Mouse (Mus musculus): ENCODE data around the gene Arhgef28. TPM values are rescaled to one million over a fixed set of nuclear protein-coding genes. Genes with fewer than 3 reads are reported as not detected.
"Not testable (repeated sequence)": the region's sequence is repeated elsewhere in the genome, so short reads cannot be mapped to it uniquely, and the experiment has no call there.

The Arhgef28 gene
- polyA plus RNA-seq, 1 experiment from 2014 or later, result 10.7 TPM

DNA sequence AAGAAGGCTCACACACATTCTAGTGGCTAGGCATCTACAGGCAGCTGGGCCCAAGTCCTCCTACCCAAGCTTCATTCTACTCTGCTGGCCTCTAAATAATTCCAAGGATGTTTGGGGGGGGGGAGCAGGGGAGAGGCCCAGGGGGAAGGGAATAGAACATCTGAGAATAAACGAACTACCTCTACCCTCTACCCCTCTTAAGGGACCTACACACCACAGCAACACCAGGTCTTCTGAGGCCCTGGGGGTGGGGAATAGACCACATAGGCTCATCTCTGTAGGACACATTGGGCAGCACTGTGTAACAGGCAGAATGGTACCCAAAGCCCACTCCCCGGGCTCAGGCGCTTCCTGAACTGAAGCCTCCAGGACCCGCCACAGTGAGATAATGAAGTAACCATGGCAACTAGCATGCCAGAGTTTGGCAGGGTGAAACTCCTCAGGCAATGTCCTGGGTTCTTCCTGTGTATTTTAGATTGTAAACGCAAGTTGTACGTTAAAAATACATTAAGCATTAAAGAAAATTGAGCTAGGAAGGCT lies 177.5 kb downstream of the Arhgef28 start:
- ATAC-seq (replicated peaks; ENCODE audit: insufficient number of reproducible peaks, insufficient read depth, low FRiP score, low read depth), result no peak
- H3K4me1 ChIP-seq (replicated peaks), result peaks cover 16% of the 10 kb centered on the region
- H3K4me2 ChIP-seq, result no peak overlapping the region
- H3K36me3 ChIP-seq, result no peaks in the 10 kb centered on the region
- WGBS, result 45% methylated on average over 6 of the region's 6 CpGs
- no peak overlapping the region for H3K27ac ChIP-seq
- H3K9me3 ChIP-seq (replicated peaks), result no peaks in the 10 kb centered on the region
- H3K9ac ChIP-seq, result no peak overlapping the region
- no peaks in the 10 kb centered on the region for H3K27me3 ChIP-seq
- no peak overlapping the region for H3K4me3 ChIP-seq

DNA sequence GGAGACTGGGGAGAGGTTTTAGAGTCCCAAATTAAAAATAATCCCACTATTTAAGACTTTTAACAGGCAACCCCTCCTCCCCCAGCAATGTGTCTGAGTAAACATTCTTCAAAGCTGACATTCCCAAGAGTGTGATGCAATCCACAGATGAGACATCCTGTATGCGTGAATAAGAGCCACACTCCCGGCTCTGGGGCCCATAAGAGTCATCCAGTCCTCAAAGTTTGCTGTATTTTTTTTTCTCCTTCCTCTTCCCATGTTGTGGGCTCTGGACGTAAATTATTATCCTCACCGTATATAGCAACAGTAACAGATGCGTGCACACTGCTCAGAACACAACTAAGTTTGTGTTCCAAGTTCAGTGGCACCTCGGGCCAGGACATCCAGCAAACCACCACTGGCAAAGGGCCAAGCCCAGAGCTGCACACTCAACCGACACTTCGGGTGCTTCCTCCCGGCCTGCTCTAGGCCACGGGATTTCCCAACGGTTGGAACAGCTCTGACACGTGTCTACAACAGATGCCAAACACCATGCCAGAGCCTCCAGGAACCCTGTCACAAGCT lies 178.5 kb downstream of the Arhgef28 start:
- no peak overlapping the region for H3K4me3 ChIP-seq
- ATAC-seq (replicated peaks; ENCODE audit: insufficient number of reproducible peaks, insufficient read depth, low FRiP score, low read depth), result no peak; the same call in 1 of the 2 replicates
- no peaks in the 10 kb centered on the region for H3K36me3 ChIP-seq
- H3K4me1 ChIP-seq (replicated peaks), result peaks cover 16% of the 10 kb centered on the region
- WGBS, result 38% methylated on average over 12 of the region's 12 CpGs
- H3K9me3 ChIP-seq (replicated peaks), result no peaks in the 10 kb centered on the region
- no peak overlapping the region for H3K9ac ChIP-seq
- H3K4me2 ChIP-seq, result no peak overlapping the region
- H3K27ac ChIP-seq, result peak overlapping the region; percentile 16
- H3K27me3 ChIP-seq, result no peaks in the 10 kb centered on the region

DNA sequence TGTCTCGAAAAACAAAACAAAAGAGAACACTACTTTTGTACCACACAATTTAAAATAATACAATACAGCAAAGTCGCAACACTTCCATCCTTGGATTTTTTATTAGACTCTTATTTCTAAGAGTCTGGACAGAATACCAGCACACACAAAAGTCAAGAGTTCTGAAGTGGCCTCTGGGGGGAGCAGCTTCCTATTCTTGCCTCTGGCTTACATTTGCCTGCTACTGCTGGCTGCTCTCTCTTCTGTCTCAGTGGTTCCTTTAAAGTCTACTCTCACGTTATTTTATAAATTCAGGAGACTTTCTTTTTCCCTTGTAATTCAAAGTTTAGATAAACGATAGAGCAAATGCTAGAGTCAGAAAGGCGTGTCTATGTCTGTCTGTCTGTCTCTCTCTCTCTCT lies 179.1 kb downstream of the Arhgef28 start:
- ATAC-seq (replicated peaks; ENCODE audit: insufficient number of reproducible peaks, insufficient read depth, low FRiP score, low read depth), result no peak
- Histone ChIP-seq H3K4me2 (no peak overlapping the region), H3K36me3 (no peaks in the 10 kb centered on the region), H3K9me3 (replicated peaks) (no peaks in the 10 kb centered on the region), H3K27me3 (no peaks in the 10 kb centered on the region), H3K4me3 (no peak overlapping the region), H3K27ac (peak overlapping the region; percentile 16; the same call in 1 of the 2 replicates), H3K9ac (no peak overlapping the region), H3K4me1 (replicated peaks) (peaks cover 16% of the 10 kb centered on the region)
- WGBS, result 66% methylated on average over 5 of the region's 5 CpGs

DNA sequence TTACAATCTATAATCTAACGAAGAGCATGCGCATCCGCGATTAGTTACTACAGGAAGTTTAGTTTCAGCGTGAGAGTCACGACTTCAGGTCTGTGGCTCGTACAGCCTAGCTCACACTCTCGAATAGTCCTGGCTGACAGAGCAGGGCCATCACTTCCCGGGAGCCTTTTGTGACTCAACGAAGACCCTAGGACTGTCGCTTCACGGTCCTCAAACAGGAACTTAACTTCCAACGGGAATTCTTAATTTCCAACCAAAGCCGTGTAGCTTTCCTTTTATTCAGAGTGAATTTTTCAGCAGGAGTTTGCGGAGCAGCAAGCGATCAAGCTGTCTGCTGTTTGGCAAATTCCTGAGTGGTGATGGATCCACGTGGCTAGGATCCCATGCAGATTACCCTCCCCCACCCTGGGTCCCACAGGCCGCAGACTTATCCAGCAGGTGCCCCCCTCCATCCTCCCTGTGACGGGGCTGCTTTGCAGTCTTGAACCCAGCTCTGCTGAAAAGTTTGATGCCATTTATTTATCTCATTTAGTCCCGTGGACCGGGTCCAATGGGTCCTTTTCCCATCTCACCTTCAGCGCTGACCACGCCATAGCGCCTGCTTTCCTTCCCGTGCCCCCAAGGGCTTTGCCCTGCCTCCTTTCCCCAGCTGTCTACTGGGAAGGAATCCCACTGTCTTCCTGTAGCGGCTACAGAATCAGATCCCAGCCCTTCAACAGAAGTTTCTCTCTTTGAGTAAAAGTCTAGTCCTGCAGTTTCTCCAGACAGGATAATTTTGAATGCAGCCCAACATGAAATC lies 180.3 kb downstream of the Arhgef28 start:
- Histone ChIP-seq H3K4me3 (no peak overlapping the region), H3K4me1 (replicated peaks) (peaks cover 12% of the 10 kb centered on the region), H3K27me3 (no peaks in the 10 kb centered on the region), H3K27ac (peak overlapping the region; percentile 19; the same call in 1 of the 2 replicates), H3K9ac (no peak overlapping the region), H3K9me3 (replicated peaks) (no peaks in the 10 kb centered on the region), H3K4me2 (peak overlapping the region; percentile 36), H3K36me3 (no peaks in the 10 kb centered on the region)
- ATAC-seq (replicated peaks; ENCODE audit: insufficient number of reproducible peaks, insufficient read depth, low FRiP score, low read depth), result no peak
- 61% methylated on average over 26 of the region's 26 CpGs for WGBS

DNA sequence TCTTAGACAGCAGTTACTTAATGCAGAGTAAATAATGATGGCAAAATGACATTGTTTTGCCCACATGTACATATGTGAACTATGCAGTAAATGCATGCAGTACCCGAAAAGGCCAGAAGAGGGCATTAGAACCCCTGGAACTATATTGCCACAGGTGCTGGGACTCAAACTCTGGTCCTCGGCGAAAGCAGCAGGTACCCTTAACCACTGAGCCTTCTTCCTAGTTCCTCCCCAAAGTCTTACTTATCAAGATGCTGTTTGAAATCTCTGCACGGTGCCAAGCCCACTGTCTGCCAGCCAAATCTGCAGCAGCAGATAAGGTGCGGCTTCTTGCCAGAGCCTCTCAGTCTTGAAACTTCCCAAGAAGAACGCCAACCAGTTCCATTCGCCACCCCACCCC lies 181.1 kb downstream of the Arhgef28 start:
- no peaks in the 10 kb centered on the region for H3K36me3 ChIP-seq
- no peak overlapping the region for H3K4me3 ChIP-seq
- no peak overlapping the region for H3K27ac ChIP-seq
- H3K27me3 ChIP-seq, result no peaks in the 10 kb centered on the region
- H3K9ac ChIP-seq, result no peak overlapping the region
- WGBS, result 73% methylated on average over 7 of the region's 7 CpGs
- peaks cover 12% of the 10 kb centered on the region for H3K4me1 ChIP-seq (replicated peaks)
- ATAC-seq (replicated peaks; ENCODE audit: insufficient number of reproducible peaks, insufficient read depth, low FRiP score, low read depth), result no peak
- H3K4me2 ChIP-seq, result no peak overlapping the region; the same call in 1 of the 2 replicates
- no peaks in the 10 kb centered on the region for H3K9me3 ChIP-seq (replicated peaks)

DNA sequence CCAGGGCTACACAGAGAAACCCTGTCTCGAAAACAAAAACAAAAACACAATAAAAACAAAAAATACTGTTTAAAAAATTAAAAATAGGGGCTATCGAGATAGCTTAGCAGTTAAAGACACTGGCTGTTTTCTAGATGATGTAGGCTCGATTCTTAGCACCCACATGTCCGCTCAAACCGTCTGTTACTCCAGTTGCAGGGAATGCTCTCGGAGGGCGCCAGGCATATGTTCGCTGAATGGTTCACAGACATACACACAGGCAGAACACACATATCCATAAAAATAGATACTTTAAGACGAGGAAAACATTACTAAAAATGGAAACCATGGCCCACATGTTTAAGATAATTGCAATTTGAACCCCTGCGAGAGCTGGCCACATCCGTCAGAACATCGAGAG lies 181.6 kb downstream of the Arhgef28 start:
- H3K4me3 ChIP-seq, result no peak overlapping the region
- H3K27ac ChIP-seq, result no peak overlapping the region
- ATAC-seq (replicated peaks; ENCODE audit: insufficient number of reproducible peaks, insufficient read depth, low FRiP score, low read depth), result no peak
- 86% methylated on average over 12 of the region's 12 CpGs for WGBS
- H3K36me3 ChIP-seq, result no peaks in the 10 kb centered on the region
- H3K27me3 ChIP-seq, result no peaks in the 10 kb centered on the region
- H3K9ac ChIP-seq, result no peak overlapping the region
- peaks cover 12% of the 10 kb centered on the region for H3K4me1 ChIP-seq (replicated peaks)
- H3K9me3 ChIP-seq (replicated peaks), result no peaks in the 10 kb centered on the region
- H3K4me2 ChIP-seq, result no peak overlapping the region

DNA sequence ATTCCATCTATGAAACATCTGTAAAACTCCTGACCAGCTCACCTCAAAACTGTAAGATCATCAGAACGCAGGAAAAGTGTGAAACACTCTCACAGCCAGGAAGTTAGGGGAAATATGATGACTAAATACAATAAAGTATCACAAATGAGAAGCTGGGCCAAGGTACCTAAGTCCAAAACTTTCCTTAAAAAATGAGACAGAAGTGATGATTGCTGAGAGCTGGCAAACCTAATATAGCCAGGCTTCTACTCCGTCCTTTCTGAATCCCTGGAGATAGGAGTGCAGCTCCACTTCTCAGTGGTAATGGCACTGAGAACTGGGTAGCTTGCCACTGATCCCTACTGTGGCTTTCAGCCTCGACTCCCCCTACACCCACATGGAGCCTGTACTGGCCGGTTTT lies 184.3 kb downstream of the Arhgef28 start:
- 69% methylated on average over 4 of the region's 4 CpGs for WGBS
- H3K27me3 ChIP-seq, result no peaks in the 10 kb centered on the region
- no peaks in the 10 kb centered on the region for H3K9me3 ChIP-seq (replicated peaks)
- H3K4me1 ChIP-seq (replicated peaks), result no peaks in the 10 kb centered on the region; the same call in 1 of the 2 replicates
- no peaks in the 10 kb centered on the region for H3K36me3 ChIP-seq
- no peak overlapping the region for H3K4me2 ChIP-seq
- ATAC-seq (replicated peaks; ENCODE audit: insufficient number of reproducible peaks, insufficient read depth, low FRiP score, low read depth), result no peak
- H3K27ac ChIP-seq, result no peak overlapping the region
- H3K9ac ChIP-seq, result no peak overlapping the region
- no peak overlapping the region for H3K4me3 ChIP-seq

DNA sequence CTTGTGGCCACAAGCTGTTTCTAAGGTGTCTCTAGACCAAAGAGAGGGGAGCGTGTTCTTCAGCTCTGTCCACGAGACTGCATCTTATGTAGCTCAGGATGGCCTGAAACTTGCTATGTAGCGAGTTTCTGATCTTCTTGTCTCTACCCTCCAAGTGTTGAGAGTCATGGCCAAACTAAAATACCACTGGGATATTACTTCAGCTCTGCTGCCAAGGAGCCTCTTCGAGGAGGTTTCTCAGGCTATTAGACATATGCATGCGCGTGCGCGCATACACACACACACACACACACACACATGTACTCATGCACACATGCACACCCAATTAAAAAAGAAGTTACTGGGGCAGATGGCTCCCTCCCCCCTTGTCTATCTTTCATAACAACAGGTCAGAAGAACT lies 187.4 kb downstream of the Arhgef28 start:
- not testable (repeated sequence) for H3K4me2 ChIP-seq; H3K4me1 ChIP-seq (replicated peaks); ATAC-seq (replicated peaks; ENCODE audit: insufficient number of reproducible peaks, insufficient read depth, low FRiP score, low read depth); H3K27ac ChIP-seq; H3K27me3 ChIP-seq; H3K4me3 ChIP-seq; H3K9ac ChIP-seq; H3K9me3 ChIP-seq (replicated peaks); H3K36me3 ChIP-seq
- WGBS, result 93% methylated on average over 8 of the region's 8 CpGs

DNA sequence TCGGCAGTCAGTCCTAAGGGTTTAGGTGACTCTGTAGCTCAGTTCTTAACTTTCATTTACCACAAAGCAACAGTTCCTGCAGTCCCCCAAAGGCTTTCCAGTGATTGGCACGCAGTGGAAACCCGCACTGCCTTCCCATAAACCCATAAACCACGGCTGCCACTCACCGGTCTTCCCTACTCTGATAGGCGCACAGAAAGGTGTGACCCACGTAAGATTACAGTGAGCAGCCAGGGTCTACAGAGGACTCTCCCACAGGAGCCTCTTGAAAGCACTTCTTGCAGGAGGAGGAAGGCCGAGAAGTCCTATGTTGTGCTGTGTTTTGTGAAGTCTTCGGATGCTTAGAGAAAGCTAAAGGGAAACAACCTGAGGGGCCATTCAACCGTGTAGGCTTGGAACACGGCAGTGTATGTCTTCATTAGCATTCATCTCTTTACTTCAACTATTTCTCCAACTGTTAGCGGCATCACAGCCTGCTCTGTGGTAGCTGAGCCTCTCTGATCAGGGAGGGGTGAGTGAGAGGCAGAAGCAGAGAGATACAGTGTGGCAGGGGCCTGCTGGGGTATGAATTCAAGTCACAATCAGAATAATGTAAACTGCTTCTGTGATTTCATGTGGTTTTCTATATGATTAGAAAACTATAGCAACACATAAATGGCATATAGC lies 189.2 kb downstream of the Arhgef28 start:
- 27% methylated on average over 12 of the region's 12 CpGs for WGBS
- no peaks in the 10 kb centered on the region for H3K36me3 ChIP-seq
- H3K4me2 ChIP-seq, result peak overlapping the region; percentile 86
- H3K27ac ChIP-seq, result no peak overlapping the region
- H3K9ac ChIP-seq, result no peak overlapping the region
- no peaks in the 10 kb centered on the region for H3K9me3 ChIP-seq (replicated peaks)
- ATAC-seq (replicated peaks; ENCODE audit: insufficient number of reproducible peaks, insufficient read depth, low FRiP score, low read depth), result no peak
- H3K27me3 ChIP-seq, result 0 out of 2 replicates have a peak, but pooled peaks cover 7% of the 10 kb centered on the region
- H3K4me1 ChIP-seq (replicated peaks), result peaks cover 11% of the 10 kb centered on the region
- peak overlapping the region; percentile 49 for H3K4me3 ChIP-seq

DNA sequence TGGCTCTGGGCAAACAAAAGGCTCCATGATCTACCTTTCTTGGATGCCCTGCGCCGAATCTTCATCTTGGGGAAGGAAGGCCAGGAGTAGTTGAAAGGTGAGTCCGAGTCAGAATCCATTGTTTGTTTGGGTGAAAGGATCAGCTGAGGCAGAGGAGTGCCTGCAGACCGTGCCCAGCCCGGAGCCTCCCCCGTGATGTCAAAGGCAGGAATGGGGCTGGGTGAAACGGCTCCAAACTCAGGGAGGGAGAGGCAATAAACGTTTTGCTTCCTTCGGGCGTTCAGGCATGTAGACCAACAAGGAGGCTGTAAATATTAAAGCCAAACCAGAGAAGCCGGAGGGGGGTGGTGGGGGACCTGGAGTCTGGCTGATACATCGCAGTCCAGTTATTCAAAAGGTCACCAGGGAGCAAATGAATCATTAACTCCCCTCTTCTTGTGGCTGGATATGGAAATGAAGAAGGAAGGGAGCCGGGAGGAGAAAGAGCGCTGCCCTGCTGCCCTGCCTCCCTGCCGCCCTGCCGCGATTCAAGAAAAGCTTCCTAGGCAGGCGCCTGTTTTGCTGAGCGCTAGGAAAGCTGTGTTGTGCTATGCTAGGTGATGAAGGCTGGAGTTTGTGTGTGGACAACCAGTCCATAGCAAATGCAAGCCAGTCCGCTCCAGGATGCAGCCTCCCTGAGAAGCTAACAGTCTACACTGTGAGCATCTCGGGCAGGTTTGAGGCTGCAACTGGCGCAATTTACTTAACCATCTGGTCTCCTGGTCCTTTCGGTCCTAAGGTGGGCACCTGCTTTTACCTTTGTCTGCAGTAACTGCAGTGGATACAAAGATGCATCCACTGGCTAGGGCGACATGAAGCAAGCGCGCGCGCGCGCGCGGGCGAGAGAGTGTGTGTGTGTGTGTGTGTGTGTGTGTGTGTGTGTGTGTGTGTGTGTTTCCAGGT lies 190.0 kb downstream of the Arhgef28 start:
- 0 out of 2 replicates have a peak, but pooled peaks cover 7% of the 10 kb centered on the region for H3K27me3 ChIP-seq
- H3K4me1 ChIP-seq (replicated peaks), result peaks cover 11% of the 10 kb centered on the region
- WGBS, result 16% methylated on average over 33 of the region's 33 CpGs
- H3K36me3 ChIP-seq, result no peaks in the 10 kb centered on the region
- H3K9me3 ChIP-seq (replicated peaks), result no peaks in the 10 kb centered on the region
- no peak for ATAC-seq (replicated peaks; ENCODE audit: insufficient number of reproducible peaks, insufficient read depth, low FRiP score, low read depth)
- no peak overlapping the region; the same call in 1 of the 2 replicates for H3K27ac ChIP-seq
- peak overlapping the region; percentile 86 for H3K4me2 ChIP-seq
- peak overlapping the region; percentile 49 for H3K4me3 ChIP-seq
- H3K9ac ChIP-seq, result peak overlapping the region; percentile 16; the same call in 1 of the 2 replicates
